Mouse (Mus musculus) liver, embryonic 13.5 days (tissue): ENCODE results near the gene Zdhhc24. TPM values are rescaled to one million over a fixed set of nuclear protein-coding genes. Genes with fewer than 3 reads are reported as not detected.
"Not testable (repeated sequence)": the region's sequence is repeated elsewhere in the genome, so short reads cannot be mapped to it uniquely, and the experiment has no call there.

Source experiments
- ATAC-seq: fragments of 200-750 bp; cut with Nextera tagmentation; 2 replicates; pipeline ENCODE4 v1.8.0; 2017; ENCODE audit warnings: low read depth, mild to moderate bottlenecking, moderate number of reproducible peaks, moderate library complexity
- DNase-seq: peaks from one replicate; pipeline ENCODE4 v3.0.0; 2022
- H3K27ac ChIP-seq: fragments of 300-500 bp; sonication (generic); 2 replicates; pipeline ENCODE4 v1.5.1; 2015; ENCODE audit warnings: moderate library complexity, mild to moderate bottlenecking, inconsistent platforms
- H3K27me3 ChIP-seq: fragments of 300-500 bp; sonication (generic); 2 replicates; pipeline ENCODE4 v1.6.1; 2015; ENCODE audit warnings: mild to moderate bottlenecking, inconsistent platforms
- H3K36me3 ChIP-seq: fragments of 300-500 bp; sonication (generic); 2 replicates; pipeline ENCODE4 v1.6.1; 2015; ENCODE audit warnings: mild to moderate bottlenecking, inconsistent platforms
- H3K4me1 ChIP-seq: fragments of 300-500 bp; sonication (generic); replicated peaks from 2 replicates; pipeline ENCODE4 v1.6.1; 2015; ENCODE audit warnings: inconsistent platforms
- H3K4me2 ChIP-seq: fragments of 300-500 bp; sonication (generic); 2 replicates; pipeline ENCODE4 v1.6.1; 2015; ENCODE audit warnings: inconsistent platforms, mild to moderate bottlenecking, moderate library complexity
- H3K4me3 ChIP-seq: fragments of 300-500 bp; sonication (generic); replicated peaks from 2 replicates; pipeline ENCODE4 v1.5.1; 2015; ENCODE audit warnings: mild to moderate bottlenecking, inconsistent platforms
- H3K9ac ChIP-seq: fragments of 300-500 bp; sonication (generic); 2 replicates; pipeline ENCODE4 v1.6.1; 2015; ENCODE audit warnings: mild to moderate bottlenecking, inconsistent platforms
- H3K9me3 ChIP-seq: fragments of 300-500 bp; sonication (generic); replicated peaks from 2 replicates; pipeline ENCODE4 v1.6.1; 2016; ENCODE audit warnings: inconsistent platforms
- WGBS: fragments of 180-500 bp; shearing (Covaris S2); methylation state at CpG from one replicate; pipeline ENCODE4 v1.1.7; 2015; ENCODE audit not compliant: insufficient replicate concordance; 5-methylcytosine and 5-hydroxymethylcytosine counted together
- polyA plus RNA-seq: library from polyadenylated mRNA; unstranded; fragments of >200 nt; fragmentation: Nextera tagmentation; extraction: Ambion mirVana; gene quantifications from 2 replicates; pipeline ENCODE4 v1.2.1, GENCODE M21; 2015

Gene Zdhhc24
- polyA plus RNA-seq, 1 experiment from 2014 or later: 11.2 TPM

DNA sequence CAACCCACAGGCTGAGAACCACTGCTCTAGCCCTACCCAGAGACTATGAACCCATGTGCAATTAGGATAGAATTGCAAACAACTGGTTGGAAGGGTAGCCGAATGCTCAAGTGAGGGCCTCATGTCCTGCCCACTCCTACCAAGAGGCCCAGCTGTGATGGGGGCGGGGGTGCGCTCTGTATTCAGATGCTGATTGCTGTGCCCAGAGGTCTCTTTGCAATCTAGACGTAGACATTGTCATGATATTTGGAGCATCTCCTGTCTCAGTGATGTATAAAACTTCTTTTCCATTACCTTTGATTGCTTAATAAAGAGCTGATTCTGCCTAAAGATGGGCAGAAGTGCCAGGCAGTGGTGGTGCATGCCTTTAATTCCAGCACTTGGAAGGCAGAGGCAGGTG is 28.7 kb upstream of the Zdhhc24 start:
- Histone ChIP-seq H3K4me1 (peaks cover 12% of the 10 kb centered on the region), H3K4me2 (no peak overlapping the region), H3K9me3 (no peaks in the 10 kb centered on the region), H3K27ac (no peak overlapping the region), H3K9ac (no peak overlapping the region), H3K4me3 (no peak overlapping the region), H3K36me3 (no peaks in the 10 kb centered on the region), H3K27me3 (peaks cover 67% of the 10 kb centered on the region)
- 62% methylated on average over 4 of the region's 4 CpGs for WGBS
- ATAC-seq (no peak), DNase-seq (no peak)

DNA sequence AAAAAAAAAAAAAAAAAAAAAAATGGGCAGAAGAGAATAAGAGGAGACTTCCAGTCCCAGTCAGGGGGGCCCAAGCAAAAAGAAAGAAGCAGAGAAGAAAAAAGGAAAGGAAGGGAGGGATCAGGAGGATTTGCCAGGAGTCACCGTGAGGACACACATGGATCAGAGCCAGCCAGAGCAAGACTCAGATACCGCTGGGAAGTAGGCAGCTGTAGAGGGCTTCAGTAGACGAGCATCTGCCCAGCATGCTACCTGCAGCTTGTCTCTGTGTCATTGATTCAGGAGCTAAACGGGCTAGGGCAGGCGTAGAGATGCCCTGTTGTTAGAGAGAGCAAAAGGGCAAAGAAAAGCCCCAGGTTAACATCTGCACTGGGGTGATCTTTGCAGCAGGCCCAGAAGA is 28.2 kb upstream of the Zdhhc24 start:
- Histone ChIP-seq H3K36me3 (no peaks in the 10 kb centered on the region), H3K4me2 (no peak overlapping the region), H3K27ac (no peak overlapping the region), H3K9me3 (no peaks in the 10 kb centered on the region), H3K4me3 (no peak overlapping the region), H3K27me3 (peaks cover 70% of the 10 kb centered on the region), H3K4me1 (peaks cover 17% of the 10 kb centered on the region), H3K9ac (no peak overlapping the region)
- DNase-seq (no peak), ATAC-seq (no peak)
- 48% methylated on average over 5 of the region's 5 CpGs for WGBS

DNA sequence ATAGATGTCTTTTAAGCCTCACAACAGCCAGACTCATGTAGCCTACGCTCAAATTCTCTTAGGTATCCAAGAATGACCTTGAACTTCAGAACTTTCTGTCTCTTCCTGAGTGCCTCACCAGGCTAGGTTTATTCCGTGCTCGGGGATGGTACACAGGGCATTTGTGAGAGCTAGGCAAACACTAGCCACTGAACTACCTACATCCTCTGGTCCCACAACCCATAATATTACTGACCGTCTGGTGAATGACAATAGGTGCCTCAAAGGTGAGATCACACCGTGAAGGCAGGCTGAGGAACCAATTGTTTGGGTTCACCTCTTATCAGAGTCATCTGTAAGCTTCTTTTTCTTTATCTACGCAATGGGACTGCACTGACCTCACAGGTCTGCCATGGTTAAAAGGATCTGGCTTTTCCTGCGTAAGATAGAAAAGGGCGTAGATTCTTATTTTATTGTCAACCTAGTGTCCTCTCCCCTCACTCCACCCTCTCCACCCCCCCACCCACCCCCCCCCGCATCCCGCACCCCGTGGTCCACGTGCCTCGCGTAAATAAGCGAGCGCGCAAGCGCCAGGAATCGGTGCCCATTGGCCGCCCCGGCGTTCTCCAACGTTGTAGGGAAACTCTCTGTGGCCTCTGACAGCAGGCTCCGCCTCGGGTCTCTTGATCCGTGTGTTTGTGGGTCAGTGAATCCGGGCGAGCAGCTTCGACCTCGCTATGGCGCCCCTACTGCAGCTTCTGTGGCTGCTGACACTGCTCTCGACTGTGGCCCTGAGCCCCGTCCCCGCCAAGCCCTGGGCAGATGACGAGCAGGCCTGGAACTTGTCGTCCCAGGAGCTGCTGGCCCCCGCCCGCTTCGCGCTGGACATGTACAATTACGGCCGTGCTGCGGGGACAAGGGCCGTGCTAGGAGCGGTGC is 23.7 kb upstream of the Zdhhc24 start, which contains the start of gene Ctsf:
TSS of gene Ctsf (plus strand) at position 579 of the 918 bp plus-strand sequence.
- H3K4me1 ChIP-seq: peaks cover 54% of the 10 kb centered on the region
- H3K9me3 ChIP-seq: no peaks in the 10 kb centered on the region
- DNase-seq: peak; percentile 43
- H3K4me2 ChIP-seq: peak within 1 kb of the TSS; percentile 90
- ATAC-seq: peak; percentile 9; the same call in 1 of the 2 replicates
- H3K4me3 ChIP-seq: peak within 1 kb of the TSS; percentile 66
- H3K36me3 ChIP-seq: no peaks in the 10 kb centered on the region
- H3K27me3 ChIP-seq: peaks cover 69% of the 10 kb centered on the region
- WGBS: 4% methylated on average over 45 of the region's 45 CpGs
- peak within 1 kb of the TSS; percentile 59 for H3K27ac ChIP-seq
- H3K9ac ChIP-seq: peak within 1 kb of the TSS; percentile 78

DNA sequence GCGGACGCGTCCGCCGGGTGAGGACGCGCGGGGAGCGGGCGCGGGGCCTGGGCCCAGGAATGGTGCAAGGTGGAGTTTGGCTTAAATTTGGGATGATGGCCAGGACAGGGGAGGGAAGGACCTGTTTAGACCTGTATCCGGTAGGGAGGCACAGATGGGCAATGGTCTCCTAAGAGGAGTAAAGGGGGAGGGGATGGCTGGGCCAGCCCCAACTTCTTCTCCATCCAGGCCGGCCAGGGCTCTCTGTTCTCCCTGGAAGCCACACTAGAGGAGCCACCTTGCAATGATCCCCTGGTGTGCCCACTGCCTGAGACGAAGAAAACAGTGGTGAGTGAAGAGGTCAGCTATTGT is 23.0 kb upstream of the Zdhhc24 start:
- Histone ChIP-seq H3K4me2 (peak overlapping the region; percentile 90), H3K27me3 (peaks cover 64% of the 10 kb centered on the region), H3K27ac (peak overlapping the region; percentile 59), H3K4me1 (peaks cover 60% of the 10 kb centered on the region), H3K9ac (peak overlapping the region; percentile 78), H3K36me3 (0 out of 2 replicates have a peak, but pooled peaks cover 2% of the 10 kb centered on the region), H3K4me3 (peak overlapping the region; percentile 66), H3K9me3 (no peaks in the 10 kb centered on the region)
- DNase-seq (no peak), ATAC-seq (no peak)
- 7% methylated on average over 14 of the region's 14 CpGs for WGBS

DNA sequence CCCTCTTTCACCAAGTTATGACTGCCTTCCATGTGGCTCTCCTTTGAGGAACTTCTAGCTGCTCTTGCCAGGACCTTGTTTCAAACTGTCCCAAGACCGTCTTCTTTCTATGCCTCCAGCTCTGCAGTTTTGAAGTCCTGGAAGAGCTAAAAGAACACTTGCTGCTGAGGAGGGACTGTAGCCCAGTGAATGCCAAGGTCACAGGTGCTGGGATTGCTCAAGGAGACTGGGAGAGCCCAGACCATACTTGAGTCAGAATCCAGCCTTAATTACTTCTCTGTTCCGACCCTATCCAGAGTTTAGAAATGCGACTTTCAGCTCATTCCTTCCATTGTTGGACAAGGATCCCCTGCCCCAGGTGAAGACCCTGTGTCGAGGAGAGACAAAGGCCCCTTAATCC is 22.5 kb upstream of the Zdhhc24 start:
- Histone ChIP-seq H3K36me3 (0 out of 2 replicates have a peak, but pooled peaks cover 6% of the 10 kb centered on the region), H3K4me3 (peak overlapping the region; percentile 66), H3K4me1 (peaks cover 65% of the 10 kb centered on the region), H3K4me2 (peak overlapping the region; percentile 90), H3K9me3 (no peaks in the 10 kb centered on the region), H3K9ac (peak overlapping the region; percentile 78; the same call in 1 of the 2 replicates), H3K27ac (0 out of 2 replicates have a peak overlapping the region, but pooled peaks have one; percentile 9), H3K27me3 (peaks cover 62% of the 10 kb centered on the region)
- 59% methylated on average over 4 of the region's 4 CpGs for WGBS
- ATAC-seq: no peak
- no peak for DNase-seq

DNA sequence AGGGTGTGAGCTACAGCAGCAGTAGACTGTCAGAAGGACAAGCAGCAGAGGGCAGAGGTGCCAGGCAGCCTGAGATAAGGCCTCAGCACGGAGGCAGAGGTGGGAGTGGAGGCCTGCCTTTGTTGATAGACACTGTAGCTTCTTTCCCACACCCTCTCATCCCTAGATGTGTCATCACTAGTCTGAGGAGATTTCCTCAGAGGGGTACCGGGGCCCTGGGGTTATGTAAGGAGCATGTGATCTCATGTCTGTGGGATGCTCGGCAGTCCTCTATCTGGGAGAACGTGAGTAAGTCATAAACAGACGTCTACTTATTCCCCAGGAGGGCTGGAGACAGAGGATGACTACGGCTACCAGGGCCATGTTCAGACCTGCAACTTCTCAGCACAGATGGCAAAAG is 19.4 kb upstream of the Zdhhc24 start:
- Histone ChIP-seq H3K9me3 (no peaks in the 10 kb centered on the region), H3K4me3 (peak overlapping the region; percentile 51), H3K36me3 (peaks cover 11% of the 10 kb centered on the region; the same call in 1 of the 2 replicates), H3K9ac (peak overlapping the region; percentile 69), H3K27ac (peak overlapping the region; percentile 96), H3K27me3 (peaks cover 63% of the 10 kb centered on the region), H3K4me2 (peak overlapping the region; percentile 71), H3K4me1 (peaks cover 68% of the 10 kb centered on the region)
- peak; percentile 99 for ATAC-seq
- peak; percentile 84 for DNase-seq
- 31% methylated on average over 6 of the region's 6 CpGs for WGBS

DNA sequence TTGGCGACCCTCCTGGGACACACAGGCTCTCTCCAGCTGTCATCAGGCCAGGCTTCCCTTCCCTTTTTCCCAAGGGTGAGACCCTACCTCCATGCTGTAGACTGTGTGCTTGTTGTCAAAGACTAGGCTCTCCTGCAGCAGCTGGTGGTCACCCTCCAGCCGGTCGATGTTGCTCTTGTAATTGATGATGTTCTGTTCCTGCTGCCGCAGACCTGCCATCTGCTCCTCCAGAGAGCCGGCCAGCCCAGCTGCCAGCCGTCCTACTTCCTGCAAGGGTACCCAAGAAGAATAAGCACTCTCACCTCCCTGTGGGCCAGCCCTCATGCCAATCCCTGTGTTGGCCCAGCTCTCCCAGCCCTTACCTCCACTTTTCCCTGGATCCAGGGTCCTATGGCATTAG is 15.4 kb upstream of the Zdhhc24 start:
- H3K36me3 ChIP-seq: peaks cover 11% of the 10 kb centered on the region; the same call in 1 of the 2 replicates
- 67% methylated on average over 6 of the region's 6 CpGs for WGBS
- no peak overlapping the region for H3K4me2 ChIP-seq
- no peak overlapping the region for H3K4me3 ChIP-seq
- peaks cover 67% of the 10 kb centered on the region for H3K27me3 ChIP-seq
- H3K9me3 ChIP-seq: no peaks in the 10 kb centered on the region
- peaks cover 41% of the 10 kb centered on the region for H3K4me1 ChIP-seq
- no peak overlapping the region for H3K27ac ChIP-seq
- ATAC-seq (no peak), DNase-seq (no peak)
- H3K9ac ChIP-seq: no peak overlapping the region

DNA sequence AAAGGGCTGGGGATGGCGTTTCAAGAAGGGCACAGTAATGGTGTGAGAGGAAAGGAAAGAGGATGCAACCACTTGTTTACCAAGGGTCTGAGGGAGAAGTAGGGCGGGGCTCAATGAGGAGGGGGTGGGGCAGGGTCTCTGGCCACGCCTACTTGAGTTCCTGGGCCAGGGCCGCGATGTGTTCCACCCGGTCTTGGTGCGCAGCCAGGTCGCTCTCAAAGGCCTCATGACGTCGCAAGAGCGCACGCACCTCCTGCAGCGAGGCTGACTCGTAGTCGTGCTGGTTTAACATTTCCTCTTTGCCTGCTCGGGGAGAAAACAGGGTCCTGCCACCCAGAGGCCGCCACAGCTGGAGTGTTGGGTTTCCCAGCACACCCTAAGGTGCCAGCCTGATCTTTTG is 13.3 kb upstream of the Zdhhc24 start:
- H3K9me3 ChIP-seq: no peaks in the 10 kb centered on the region
- peaks cover 11% of the 10 kb centered on the region; the same call in 1 of the 2 replicates for H3K36me3 ChIP-seq
- no peak overlapping the region for H3K27ac ChIP-seq
- DNase-seq (no peak), ATAC-seq (no peak)
- H3K27me3 ChIP-seq: peaks cover 79% of the 10 kb centered on the region
- WGBS: 3% methylated on average over 17 of the region's 17 CpGs
- H3K4me3 ChIP-seq: no peak overlapping the region
- H3K9ac ChIP-seq: 0 out of 2 replicates have a peak overlapping the region, but pooled peaks have one; percentile 26
- H3K4me1 ChIP-seq: peaks cover 28% of the 10 kb centered on the region
- H3K4me2 ChIP-seq: peak overlapping the region; percentile 37

DNA sequence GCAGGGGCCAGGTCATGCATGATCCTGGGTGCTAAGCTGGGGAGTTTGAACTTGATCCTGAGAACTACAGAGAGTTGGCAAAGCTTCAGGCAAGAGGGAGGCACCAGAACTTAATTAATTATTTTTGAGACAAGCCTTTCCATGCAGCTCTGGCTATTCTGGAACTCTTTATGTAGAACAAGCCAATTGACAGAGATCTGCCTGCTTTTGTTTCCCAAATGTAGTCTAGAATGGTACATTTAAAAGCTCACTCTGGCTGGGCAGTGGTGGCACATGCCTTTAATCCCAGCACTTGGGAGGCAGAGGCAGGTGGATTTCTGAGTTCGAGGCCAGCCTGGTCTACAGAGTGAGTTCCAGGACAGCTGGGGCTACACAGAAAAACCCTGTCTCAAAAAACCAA is 3.9 kb upstream of the Zdhhc24 start:
- H3K4me3 ChIP-seq, H3K36me3 ChIP-seq, H3K9ac ChIP-seq, H3K4me2 ChIP-seq, H3K9me3 ChIP-seq, ATAC-seq, DNase-seq, H3K27ac ChIP-seq: not testable (repeated sequence)
- peaks cover 31% of the 10 kb centered on the region for H3K4me1 ChIP-seq
- 56% methylated on average over 1 of the region's 1 CpGs for WGBS
- peaks cover 35% of the 10 kb centered on the region for H3K27me3 ChIP-seq

DNA sequence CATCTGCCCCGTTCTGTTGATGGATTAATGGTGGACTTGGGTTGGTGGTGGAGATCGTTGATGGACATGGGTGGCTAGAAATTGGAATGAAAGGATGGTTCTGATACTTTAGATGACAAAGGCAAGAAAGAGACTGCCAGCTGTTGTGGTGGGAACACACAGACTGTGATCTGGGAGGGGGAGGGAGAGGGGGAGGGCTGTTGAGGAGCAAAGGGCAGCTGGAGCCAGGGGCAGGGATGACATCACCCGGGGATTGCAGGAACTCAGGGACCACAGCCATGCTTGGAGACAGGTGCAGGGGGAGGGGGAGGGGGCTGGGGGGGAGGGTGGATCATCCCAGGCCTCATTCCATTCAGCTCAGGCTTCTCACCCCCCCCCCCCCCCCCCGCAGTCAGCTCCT is 2.2 kb upstream of the Zdhhc24 start:
- H3K4me3 ChIP-seq: no peak overlapping the region
- H3K27ac ChIP-seq: no peak overlapping the region
- peaks cover 14% of the 10 kb centered on the region for H3K36me3 ChIP-seq
- no peak for ATAC-seq
- DNase-seq: no peak
- no peaks in the 10 kb centered on the region for H3K9me3 ChIP-seq
- 57% methylated on average over 4 of the region's 4 CpGs for WGBS
- no peak overlapping the region for H3K9ac ChIP-seq
- H3K27me3 ChIP-seq: peaks cover 32% of the 10 kb centered on the region
- H3K4me2 ChIP-seq: no peak overlapping the region
- peaks cover 40% of the 10 kb centered on the region for H3K4me1 ChIP-seq

DNA sequence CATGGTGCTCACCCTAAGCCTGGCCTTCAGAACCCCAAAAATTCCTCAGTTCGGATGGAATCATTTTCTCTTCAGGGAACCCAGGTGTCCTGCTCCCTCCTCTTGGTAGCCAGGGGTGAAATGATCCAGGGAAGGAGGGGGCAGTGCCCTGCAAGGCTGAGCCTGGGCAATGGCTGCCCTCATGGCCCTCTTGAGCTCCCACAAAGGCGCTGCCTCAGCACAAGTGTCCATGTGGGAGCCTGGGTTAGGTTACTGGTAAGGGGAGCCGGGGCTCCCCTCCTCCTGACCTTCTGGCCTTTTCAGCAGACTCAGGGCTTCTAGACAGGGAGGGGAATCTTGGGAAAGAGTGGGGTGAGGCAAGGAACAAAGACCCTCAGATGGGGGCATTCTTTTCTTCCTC is 1.7 kb upstream of the Zdhhc24 start:
- H3K27ac ChIP-seq: no peak overlapping the region
- 61% methylated on average over 3 of the region's 3 CpGs for WGBS
- H3K9me3 ChIP-seq: no peaks in the 10 kb centered on the region
- H3K4me1 ChIP-seq: peaks cover 45% of the 10 kb centered on the region
- H3K9ac ChIP-seq: peak overlapping the region; percentile 67; the same call in 1 of the 2 replicates
- H3K4me2 ChIP-seq: no peak overlapping the region
- peaks cover 19% of the 10 kb centered on the region for H3K36me3 ChIP-seq
- no peak overlapping the region for H3K4me3 ChIP-seq
- ATAC-seq (no peak), DNase-seq (no peak)
- peaks cover 30% of the 10 kb centered on the region for H3K27me3 ChIP-seq
